Mouse (Mus musculus): Measurements from ENCODE around the gene Lcp2. TPM values are rescaled to one million over a fixed set of nuclear protein-coding genes. Genes with fewer than 3 reads are reported as not detected.
A peak's percentile ranks its signal among the peaks of the same experiment; 100 is the strongest.
"Not testable (repeated sequence)": the region's sequence is repeated elsewhere in the genome, so short reads cannot be mapped to it uniquely, and the experiment has no call there.

Gene Lcp2
- polyA plus RNA-seq, 1 experiment = 3.0 TPM

- no peak for DNase-seq (ENCODE audit: extremely low spot score in 1 of 2, low spot score in 1 of 2)
These were observed 37.1 kb downstream of the Lcp2 start for GRCm38 (mm10) chr11:34083795-34084194.

- no peak for DNase-seq (ENCODE audit: extremely low spot score in 1 of 2, low spot score in 1 of 2)
These were observed 37.9 kb downstream of the Lcp2 start for GRCm38 (mm10) chr11:34084639-34085038.

- no peak for DNase-seq (ENCODE audit: extremely low spot score in 1 of 2, low spot score in 1 of 2)
These were observed 39.5 kb downstream of the Lcp2 start for GRCm38 (mm10) chr11:34086164-34086751.

GRCm38 (mm10) chr11:34087064-34087463 lies 40.3 kb downstream of the Lcp2 start:
- no peak for DNase-seq (ENCODE audit: extremely low spot score in 1 of 2, low spot score in 1 of 2)

- DNase-seq (ENCODE audit: extremely low spot score in 1 of 2, low spot score in 1 of 2) = no peak
These were observed 51.7 kb downstream of the Lcp2 start, which contains the start of gene 4930469K13Rik for GRCm38 (mm10) chr11:34098422-34098821. TSS of gene 4930469K13Rik (minus strand) at chr11:34098554.

GRCm38 (mm10) chr11:34101827-34102226 lies 55.1 kb downstream of the Lcp2 start:
- no peak for DNase-seq (ENCODE audit: extremely low spot score in 1 of 2, low spot score in 1 of 2)

- no peak for DNase-seq (ENCODE audit: extremely low spot score in 1 of 2, low spot score in 1 of 2)
These were observed 58.2 kb downstream of the Lcp2 start for GRCm38 (mm10) chr11:34104919-34105318.

GRCm38 (mm10) chr11:34109260-34109659 lies 62.5 kb downstream of the Lcp2 start:
- DNase-seq (ENCODE audit: extremely low spot score in 1 of 2, low spot score in 1 of 2) = no peak

- DNase-seq (ENCODE audit: extremely low spot score in 1 of 2, low spot score in 1 of 2) = no peak
These were observed 65.2 kb downstream of the Lcp2 start for GRCm38 (mm10) chr11:34111940-34112339.

- DNase-seq (ENCODE audit: extremely low spot score in 1 of 2, low spot score in 1 of 2) = peak; percentile 11 to 54
These were observed 66.2 kb downstream of the Lcp2 start for GRCm38 (mm10) chr11:34112781-34113380.

- no peak for DNase-seq (ENCODE audit: extremely low spot score in 1 of 2, low spot score in 1 of 2)
These were observed 67.0 kb downstream of the Lcp2 start for GRCm38 (mm10) chr11:34113760-34114159.

- DNase-seq (ENCODE audit: extremely low spot score in 1 of 2, low spot score in 1 of 2) = no peak
These were observed 69.9 kb downstream of the Lcp2 start for GRCm38 (mm10) chr11:34116572-34117135.

GRCm38 (mm10) chr11:34117581-34117980 lies 70.9 kb downstream of the Lcp2 start:
- DNase-seq (ENCODE audit: extremely low spot score in 1 of 2, low spot score in 1 of 2) = no peak

GRCm38 (mm10) chr11:34118319-34118718 lies 71.6 kb downstream of the Lcp2 start:
- DNase-seq (ENCODE audit: extremely low spot score in 1 of 2, low spot score in 1 of 2) = no peak

- peak in 1 of 2 experiments; percentile 48 for DNase-seq (ENCODE audit: extremely low spot score in 1 of 2, low spot score in 1 of 2)
These were observed 76.4 kb downstream of the Lcp2 start for GRCm38 (mm10) chr11:34123147-34123546.

GRCm38 (mm10) chr11:34124852-34125251 lies 78.1 kb downstream of the Lcp2 start:
- no peak for DNase-seq (ENCODE audit: extremely low spot score in 1 of 2, low spot score in 1 of 2)

- not testable (repeated sequence) for DNase-seq (ENCODE audit: extremely low spot score in 1 of 2, low spot score in 1 of 2)
These were observed 79.0 kb downstream of the Lcp2 start for GRCm38 (mm10) chr11:34125727-34126126.

GRCm38 (mm10) chr11:34128412-34128811 lies 81.7 kb downstream of the Lcp2 start:
- DNase-seq (ENCODE audit: extremely low spot score in 1 of 2, low spot score in 1 of 2) = no peak

- no peak for DNase-seq (ENCODE audit: extremely low spot score in 1 of 2, low spot score in 1 of 2)
These were observed 92.6 kb downstream of the Lcp2 start for GRCm38 (mm10) chr11:34139296-34139695.
